ENCODE assay signal across 9 mouse cellular contexts in the genomic region with DNA sequence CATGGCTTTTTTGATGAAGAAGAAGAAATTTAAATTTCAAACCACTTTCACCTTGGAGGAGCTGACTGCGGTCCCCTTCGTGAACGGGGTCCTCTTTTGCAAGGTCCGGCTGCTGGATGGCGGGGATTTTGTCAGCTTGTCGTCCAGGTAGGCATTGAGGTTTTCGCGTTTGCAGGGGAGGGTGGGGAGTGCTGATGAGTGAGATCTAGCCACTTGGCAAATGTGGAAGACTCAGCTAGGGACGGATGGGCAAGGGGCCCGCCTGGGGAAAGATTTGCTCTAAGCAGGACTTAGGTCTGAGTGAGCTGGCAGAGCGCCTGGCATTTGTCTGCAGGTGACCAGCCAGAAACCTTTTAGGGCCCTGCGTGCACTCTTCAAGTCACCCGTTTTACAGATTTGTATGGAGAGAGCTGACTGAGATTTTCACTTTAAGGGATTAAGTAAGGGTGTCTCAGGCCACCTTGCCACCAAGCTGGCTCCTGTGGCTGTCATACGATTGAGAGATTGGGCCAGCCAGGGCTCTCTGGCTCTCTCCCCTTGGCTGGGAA. TPM values are rescaled to one million over a fixed set of nuclear protein-coding genes. Genes with fewer than 3 reads are reported as not detected.
DNase-seq lines count a peak whose midpoint lies in the region; ATAC-seq lines count a peak whose summit lies in the region.
"Had no signal": no experiment of that assay in that cellular context is flagged by ENCODE, and none has a peak within 500 bp of the region (broad histone marks: within the 10 kb centered on the region; RNA-seq: fewer than 3 reads in every experiment).

No protein-coding gene starts in this region.

- H3K9me3 ChIP-seq in hindbrain, embryonic 11.5 days (ENCODE audit: control insufficient read depth, low read length), result no peaks in the 10 kb centered on the region
- no peaks in the 10 kb centered on the region for H3K9me3 ChIP-seq in limb, embryonic 13.5 days
- H3K9me3 ChIP-seq in neural tube, embryonic 12.5 days, result no peaks in the 10 kb centered on the region

- peaks cover 14% of the 10 kb centered on the region for H3K4me1 ChIP-seq in hindbrain, embryonic 11.5 days (replicated peaks; ENCODE audit: control insufficient read depth, insufficient read depth, low read length)
- peaks cover 68% of the 10 kb centered on the region for H3K4me1 ChIP-seq in limb, embryonic 13.5 days
- peaks cover 54% of the 10 kb centered on the region for H3K4me1 ChIP-seq in neural tube, embryonic 12.5 days

- peak; percentile 79 for DNase-seq in cerebellum, adult 11-12 months
- no peak for DNase-seq in cerebellum, adult 9-11 months
- peak; percentile 48 for DNase-seq in 3T3-L1 (ENCODE audit: low read depth, low spot score)
- DNase-seq in cerebellum, postnatal 36 days, result peak; percentile 68 to 70
- DNase-seq in hindbrain, embryonic 11.5 days (ENCODE audit: low spot score), result peak; percentile 48
- no peak for DNase-seq in frontal cortex, postnatal 25 days (ENCODE audit: low spot score in 2 of 2)

- ATAC-seq in hindbrain, embryonic 11.5 days (ENCODE audit: low FRiP score), result no peak
- no peak for ATAC-seq in limb, embryonic 13.5 days (ENCODE audit: low FRiP score, low read depth)
- no peak for ATAC-seq in neural tube, embryonic 12.5 days (ENCODE audit: low FRiP score, low read depth)

- WGBS in hindbrain, embryonic 11.5 days, result 0% methylated on average over 14 of the region's 14 CpGs
- WGBS in limb, embryonic 13.5 days, result 2% methylated on average over 14 of the region's 14 CpGs
- 1% methylated on average over 14 of the region's 14 CpGs for WGBS in neural tube, embryonic 12.5 days

- no peak overlapping the region for H3K27ac ChIP-seq in hindbrain, embryonic 11.5 days (ENCODE audit: low read depth, low read length)
- H3K27ac ChIP-seq in limb, embryonic 13.5 days, result peak overlapping the region; percentile 97
- H3K27ac ChIP-seq in neural tube, embryonic 12.5 days, result no peak overlapping the region

- H3K27me3 ChIP-seq in hindbrain, embryonic 11.5 days (ENCODE audit: control insufficient read depth, insufficient read depth, low read length), result no peaks in the 10 kb centered on the region
- no peaks in the 10 kb centered on the region for H3K27me3 ChIP-seq in limb, embryonic 13.5 days
- no peaks in the 10 kb centered on the region for H3K27me3 ChIP-seq in neural tube, embryonic 12.5 days (replicated peaks)
- H3K27me3 ChIP-seq: Patski had no signal

- no peaks in the 10 kb centered on the region for H3K36me3 ChIP-seq in hindbrain, embryonic 11.5 days (ENCODE audit: control insufficient read depth, insufficient read depth, low read length)
- H3K36me3 ChIP-seq in limb, embryonic 13.5 days, result no peaks in the 10 kb centered on the region
- H3K36me3 ChIP-seq in neural tube, embryonic 12.5 days, result no peaks in the 10 kb centered on the region

- H3K9ac ChIP-seq in hindbrain, embryonic 11.5 days (ENCODE audit: low read depth, low read length), result peak overlapping the region; percentile 93
- H3K9ac ChIP-seq in limb, embryonic 13.5 days, result peak overlapping the region; percentile 95
- peak overlapping the region; percentile 95 for H3K9ac ChIP-seq in neural tube, embryonic 12.5 days

- H3K4me2 ChIP-seq in hindbrain, embryonic 11.5 days (replicated peaks; ENCODE audit: low read depth, low read length), result peak overlapping the region; percentile 87
- peak overlapping the region; percentile 94 for H3K4me2 ChIP-seq in limb, embryonic 13.5 days (replicated peaks)
- H3K4me2 ChIP-seq in neural tube, embryonic 12.5 days (replicated peaks), result peak overlapping the region; percentile 90

- H3K4me3 ChIP-seq in hindbrain, embryonic 11.5 days (ENCODE audit: low read depth, low read length), result peak overlapping the region; percentile 93
- peak overlapping the region; percentile 90 for H3K4me3 ChIP-seq in limb, embryonic 13.5 days
- H3K4me3 ChIP-seq in neural tube, embryonic 12.5 days, result peak overlapping the region; percentile 87

RNA-seq across cellular contexts. Expression of a gene that starts 1.0 kb away (rescaled TPM):
- polyA plus RNA-seq in hindbrain, embryonic 11.5 days (2014; fragmentation: Nextera tagmentation; extraction: Ambion mirVana), result 9.0 and 9.2 TPM in 2 replicates
- polyA plus RNA-seq in limb, embryonic 13.5 days (2015; fragmentation: Nextera tagmentation; extraction: Ambion mirVana), result 10.4 and 10.9 TPM in 2 replicates
- 11.5 and 14.4 TPM in 2 replicates for polyA plus RNA-seq in neural tube, embryonic 12.5 days (2016; fragmentation: Nextera tagmentation; extraction: Ambion mirVana)

RNA-seq across cellular contexts. Expression of a gene that starts 34.5 kb away (rescaled TPM):
- 115 and 125 TPM in 2 replicates for polyA plus RNA-seq in hindbrain, embryonic 11.5 days (2014; fragmentation: Nextera tagmentation; extraction: Ambion mirVana)
- polyA plus RNA-seq in limb, embryonic 13.5 days (2015; fragmentation: Nextera tagmentation; extraction: Ambion mirVana), result 111 and 118 TPM in 2 replicates
- 121 and 124 TPM in 2 replicates for polyA plus RNA-seq in neural tube, embryonic 12.5 days (2016; fragmentation: Nextera tagmentation; extraction: Ambion mirVana)

RNA-seq across cellular contexts. Expression of a gene that starts 38.4 kb away (rescaled TPM):
- polyA plus RNA-seq in hindbrain, embryonic 11.5 days (2014; fragmentation: Nextera tagmentation; extraction: Ambion mirVana), result 2.1 and 2.6 TPM in 2 replicates
- 1.8 and 2.5 TPM in 2 replicates for polyA plus RNA-seq in limb, embryonic 13.5 days (2015; fragmentation: Nextera tagmentation; extraction: Ambion mirVana)
- polyA plus RNA-seq in neural tube, embryonic 12.5 days (2016; fragmentation: Nextera tagmentation; extraction: Ambion mirVana), result 3.9 and 4.0 TPM in 2 replicates

RNA-seq across cellular contexts. Expression of a gene that starts 39.3 kb away (rescaled TPM):
- polyA plus RNA-seq in hindbrain, embryonic 11.5 days (2014; fragmentation: Nextera tagmentation; extraction: Ambion mirVana), result 0.37 and 0.42 TPM in 2 replicates
- polyA plus RNA-seq in limb, embryonic 13.5 days (2015; fragmentation: Nextera tagmentation; extraction: Ambion mirVana), result 0.19 and 0.23 TPM in 2 replicates
- polyA plus RNA-seq in neural tube, embryonic 12.5 days (2016; fragmentation: Nextera tagmentation; extraction: Ambion mirVana), result 0.25 and 0.69 TPM in 2 replicates

RNA-seq across cellular contexts. Expression of a gene that starts 50.7 kb away (rescaled TPM):
- 12.9 and 13.4 TPM in 2 replicates for polyA plus RNA-seq in hindbrain, embryonic 11.5 days (2014; fragmentation: Nextera tagmentation; extraction: Ambion mirVana)
- 37.2 and 39.5 TPM in 2 replicates for polyA plus RNA-seq in limb, embryonic 13.5 days (2015; fragmentation: Nextera tagmentation; extraction: Ambion mirVana)
- polyA plus RNA-seq in neural tube, embryonic 12.5 days (2016; fragmentation: Nextera tagmentation; extraction: Ambion mirVana), result 20.4 and 21.4 TPM in 2 replicates

Comparison
In these comparisons a context has a peak if more than half of its experiments do, and no peak if none do; other contexts are left out.
1. DNase-seq: peak in cerebellum, adult 11-12 months (single experiment), 3T3-L1 (single experiment), cerebellum, postnatal 36 days (2 of 2) and hindbrain, embryonic 11.5 days (single experiment); none in cerebellum, adult 9-11 months (single experiment) and frontal cortex, postnatal 25 days (0 of 2).
2. Peak in every context shown above with its lines, with median percentiles within 50 percentile points of each other: H3K4me2 ChIP-seq, H3K4me3 ChIP-seq and H3K9ac ChIP-seq.